Mouse (Mus musculus) left cerebral cortex, postnatal 25 days (tissue): Measurements from ENCODE around the gene Prcc. TPM values are rescaled to one million over a fixed set of nuclear protein-coding genes. Genes with fewer than 3 reads are reported as not detected.
"Not testable (repeated sequence)": the region's sequence is repeated elsewhere in the genome, so short reads cannot be mapped to it uniquely, and the experiment has no call there.

Experiments
- DNase-seq, 2 experiments: peaks; one replicate each; pipeline ENCODE4 v3.0.0; 2022; ENCODE audit warnings: low spot score in 2 of 2, mixed read lengths in 1 of 2
- intact Hi-C: fragments of 180-260 bp; cut with DNase I; formaldehyde crosslinking; loops from one replicate; pipeline ENCODE4 v1.15.1; 2025
- total RNA-seq, 2 experiments: library from RNA; stranded (reverse); gene quantifications; 2 replicates each; pipeline ENCODE4 v1.2.3; 2021

The Prcc gene
- total RNA-seq, 2 experiments from 2014 or later: 63.3 to 67.0 TPM

DNA sequence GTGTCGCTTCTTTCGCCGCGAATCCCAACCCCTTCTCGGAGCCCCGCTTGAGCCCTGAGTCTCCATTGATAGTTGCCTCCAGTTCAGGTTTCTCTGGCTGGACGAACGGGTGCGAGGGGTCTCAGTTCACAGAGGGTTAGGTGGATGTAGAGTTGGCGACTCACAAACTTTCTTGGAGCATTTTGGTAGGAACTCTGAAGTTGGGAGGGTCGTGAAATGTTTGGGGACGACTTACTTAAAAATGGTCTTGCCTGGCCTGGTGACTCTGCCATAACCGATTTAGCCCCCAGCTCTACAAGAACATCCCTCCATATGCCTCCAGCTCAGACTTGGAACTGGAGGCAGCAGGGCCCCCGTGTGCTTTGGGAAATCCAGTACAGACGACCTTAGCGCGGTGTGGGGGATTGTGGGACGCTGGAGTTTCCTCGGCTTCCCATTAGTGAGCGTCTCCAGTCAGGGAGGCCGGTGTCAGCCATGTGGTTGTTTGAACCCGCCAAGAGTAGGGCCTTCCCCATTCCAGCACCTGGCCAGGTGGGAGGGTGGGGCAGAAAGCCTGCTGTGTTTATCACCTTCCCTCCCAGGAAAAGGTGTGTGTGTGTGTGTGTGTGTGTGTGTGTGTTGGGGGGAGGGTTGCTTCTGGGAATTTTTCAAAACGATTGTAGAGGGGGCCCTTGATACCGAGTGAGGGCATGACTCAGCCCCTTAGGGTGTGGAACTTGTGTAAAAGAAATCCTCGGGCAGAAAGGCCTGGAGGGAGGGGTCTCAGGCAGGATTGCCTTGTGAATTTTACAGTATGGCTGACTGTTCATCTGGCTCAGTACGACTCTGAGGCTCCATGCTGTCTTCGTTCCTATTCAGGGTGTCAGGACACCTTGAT lies 21.8 kb upstream of the Prcc start:
- DNase-seq: peak in 1 of 2 experiments; percentile 54
- intact Hi-C loops: loop anchor here (1.0 to 2.0 kb wide), 2 partner anchors 12 to 22 kb away; partner anchors contain the start of genes Mrpl24 and Prcc

GRCm38 (mm10) chr3:87906601-87906980 lies 21.2 kb upstream of the Prcc start:
- DNase-seq: no peak
- intact Hi-C loops: loop anchor here (1.0 to 2.0 kb wide), 2 partner anchors 13 to 22 kb away; partner anchors contain the start of genes Mrpl24 and Prcc

DNA sequence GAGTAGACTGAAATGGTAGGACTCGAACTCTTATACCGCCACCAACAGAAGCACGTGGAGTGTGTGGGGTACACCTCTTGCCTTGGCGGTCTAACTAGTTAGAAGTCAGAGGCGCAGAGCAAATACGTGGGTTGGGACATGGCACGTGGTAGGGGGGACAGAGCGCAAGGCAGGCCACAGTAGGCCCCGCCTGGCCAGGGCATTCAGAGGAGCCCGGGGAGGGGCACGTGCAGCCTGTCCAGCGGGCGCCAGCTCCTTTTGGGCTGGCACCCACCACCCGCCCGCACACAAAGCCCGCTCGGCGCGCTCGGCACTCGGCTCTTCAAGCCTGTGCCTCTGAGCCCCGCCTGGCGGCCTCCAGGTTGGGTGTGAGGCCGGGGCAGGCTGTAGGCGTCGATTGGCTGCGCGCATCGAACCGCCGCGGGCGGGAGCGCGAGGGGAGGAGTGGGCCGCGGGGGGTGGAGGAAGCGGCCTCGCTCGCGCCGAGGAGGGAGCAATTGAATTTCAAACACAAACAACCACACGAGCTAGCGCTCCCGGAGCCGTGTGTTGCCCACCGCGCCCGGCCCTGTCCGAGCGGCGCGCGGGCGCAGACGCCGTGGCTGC lies 20.6 kb upstream of the Prcc start, which contains the start of gene Hdgf:
Hdgf (plus strand) TSS at position 442 of the 606 bp plus-strand sequence.
- peak; percentile 95 for DNase-seq
- intact Hi-C loops: loop anchor here (1.0 to 2.0 kb wide), 3 partner anchors 13 to 21 kb away; partner anchors contain the start of genes Mrpl24 and Prcc

DNA sequence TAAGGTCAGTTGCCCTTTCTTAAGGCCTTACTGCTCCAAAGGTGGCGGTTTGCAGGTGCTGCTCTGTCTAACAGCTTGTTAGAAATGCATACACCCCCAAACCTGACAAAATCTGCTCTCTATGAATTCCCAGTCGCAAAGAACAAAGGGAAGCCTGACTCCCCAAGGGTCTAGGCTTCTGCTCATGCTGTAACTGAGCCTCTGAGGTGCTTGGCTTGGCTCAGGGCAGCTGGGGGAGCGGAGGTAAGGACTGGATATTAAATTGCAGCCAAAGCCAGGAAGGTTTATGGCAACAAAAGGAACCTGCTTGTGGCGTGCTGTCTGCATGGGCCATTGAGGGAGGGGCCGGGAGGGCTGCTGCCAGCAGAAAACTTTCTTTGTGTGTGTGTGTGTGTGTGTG lies 18.4 kb upstream of the Prcc start:
- intact Hi-C loops: no loop called here

DNA sequence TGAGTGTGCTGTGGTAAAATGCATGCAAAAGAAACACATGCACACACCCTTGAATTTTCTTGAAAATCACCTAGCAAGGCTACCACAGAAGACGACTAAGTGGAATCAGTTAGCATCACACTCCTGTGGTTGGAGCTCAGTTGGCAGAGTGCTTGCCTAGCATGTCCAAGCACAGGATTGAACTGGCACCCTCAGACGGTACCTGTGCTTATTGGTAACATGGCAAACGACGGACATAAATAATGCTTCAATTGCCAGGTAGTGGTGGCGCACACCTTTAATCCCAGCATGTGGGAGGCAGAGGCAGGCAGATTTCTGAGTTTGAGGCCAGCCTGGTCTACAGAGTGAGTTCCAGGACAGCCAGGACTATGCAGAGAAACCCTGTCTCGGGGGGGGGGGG lies 16.6 kb upstream of the Prcc start:
- intact Hi-C loops, DNase-seq: not testable (repeated sequence)

More for the DNA sequence above, 18.4 kb upstream of the Prcc start:
- no peak for DNase-seq

DNA sequence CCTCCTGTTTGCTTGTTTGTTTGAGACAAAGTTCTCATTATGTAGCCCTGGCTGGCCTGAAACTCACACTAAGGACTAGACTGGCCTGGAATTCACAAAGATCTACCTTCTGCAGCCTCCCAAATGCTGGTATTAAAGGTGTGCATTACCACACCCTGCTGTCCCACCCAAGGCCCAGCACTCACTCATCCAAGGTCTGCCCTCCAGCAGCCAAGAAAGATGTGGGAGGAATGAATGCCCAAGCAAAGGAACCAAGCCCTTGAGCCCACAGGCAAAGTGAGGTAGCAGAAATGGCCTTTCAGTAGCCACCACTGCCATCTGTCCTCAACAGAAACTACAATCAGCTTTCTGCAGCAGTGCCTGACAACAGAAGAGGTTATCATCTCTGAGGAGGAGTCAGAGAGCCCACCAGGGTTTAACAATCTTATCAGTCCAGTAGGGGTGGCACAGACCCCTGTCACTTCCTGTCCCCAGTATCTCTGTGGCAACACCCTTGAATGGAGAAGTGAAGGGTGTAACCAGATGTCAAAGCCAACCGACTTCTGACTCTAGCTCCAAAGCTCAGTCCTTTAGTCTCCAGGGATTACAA lies 15.7 kb upstream of the Prcc start:
- intact Hi-C loops: no loop called here
- no peak for DNase-seq

GRCm38 (mm10) chr3:87899776-87900175 lies 14.4 kb upstream of the Prcc start:
- no peak for DNase-seq
- intact Hi-C loops: no loop called here

- no peak for DNase-seq
- intact Hi-C loops: no loop called here
These were observed 13.9 kb upstream of the Prcc start for GRCm38 (mm10) chr3:87899266-87899665.

DNA sequence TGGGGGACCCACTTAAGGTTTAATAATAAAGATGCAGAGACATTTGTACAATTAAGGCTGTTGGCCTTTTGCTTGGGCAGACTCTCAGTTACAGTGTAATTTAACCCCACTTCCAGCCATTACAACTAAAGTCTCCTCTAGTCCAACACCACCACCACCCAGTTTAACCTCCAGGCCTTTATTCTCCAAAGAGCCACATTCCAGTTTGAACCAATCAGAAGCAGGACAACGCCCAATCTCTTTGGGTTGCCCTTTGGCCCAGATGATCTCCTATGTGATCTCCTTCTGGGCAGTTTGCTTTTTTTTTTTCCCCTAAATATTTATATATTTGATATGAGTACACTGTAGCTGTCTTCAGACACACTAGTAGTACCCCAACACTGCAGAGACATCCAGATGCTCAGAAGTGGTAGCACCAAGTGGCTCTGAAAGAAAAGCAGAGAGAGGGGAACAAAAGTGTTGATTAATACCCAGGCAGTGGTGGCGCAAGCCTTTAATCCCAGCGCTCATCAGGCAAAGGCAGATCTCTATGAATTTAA lies 8.0 kb upstream of the Prcc start:
- intact Hi-C loops: no loop called here
- DNase-seq: no peak

GRCm38 (mm10) chr3:87891481-87891880 lies 6.1 kb upstream of the Prcc start:
- intact Hi-C loops: no loop called here
- no peak for DNase-seq

DNA sequence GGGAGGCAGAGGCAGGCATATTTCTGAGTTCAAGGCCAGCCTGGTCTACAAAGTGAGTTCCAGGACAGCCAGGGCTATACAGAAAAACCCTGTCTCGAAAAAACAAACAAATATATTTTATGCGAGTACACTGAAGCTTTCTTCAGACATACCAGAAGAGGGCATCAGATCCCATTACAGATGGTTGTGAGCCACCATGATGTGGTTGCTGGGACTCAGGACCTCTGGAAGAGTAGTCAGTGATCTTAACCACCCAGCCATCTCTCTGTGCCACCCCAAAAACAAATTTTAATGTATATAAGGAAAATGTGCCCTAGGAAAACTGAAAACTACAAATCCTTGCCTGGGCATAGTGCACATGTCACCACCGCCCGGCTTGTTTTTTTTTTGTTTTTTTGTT lies 2.0 kb upstream of the Prcc start:
- not testable (repeated sequence) for DNase-seq
- intact Hi-C loops: loop anchor here (5.0 kb wide), 1 partner anchor 665 kb away; the partner anchor contains the start of genes Lamtor2 and Ubqln4

DNA sequence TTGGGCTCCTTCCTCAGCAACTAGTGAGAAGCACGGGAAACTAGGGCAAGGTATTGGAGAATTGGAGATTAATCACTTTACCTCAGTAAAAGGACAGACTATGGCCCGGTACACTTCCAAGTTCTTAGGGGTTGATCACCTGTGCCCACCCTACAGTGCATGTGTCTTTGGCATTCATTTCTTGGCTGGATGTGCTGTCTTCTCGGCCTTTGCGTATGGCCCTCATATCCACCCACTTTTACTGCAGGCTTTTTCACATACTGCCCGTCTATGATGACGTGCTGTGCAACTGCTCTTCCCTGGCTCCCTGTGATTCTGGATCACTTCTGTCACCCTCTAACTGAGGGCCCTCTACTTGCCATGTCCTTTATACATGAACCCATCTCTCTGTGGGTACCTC lies 1.0 kb upstream of the Prcc start:
- intact Hi-C loops: loop anchor here (5.0 kb wide), 1 partner anchor 666 kb away; the partner anchor contains the start of genes Lamtor2 and Ubqln4
- no peak for DNase-seq

- intact Hi-C loops: loop anchor here (5.0 kb wide), 1 partner anchor 666 kb away; the partner anchor contains the start of genes Lamtor2 and Ubqln4
- DNase-seq: no peak
These were observed 577 bp upstream of the Prcc start for GRCm38 (mm10) chr3:87886004-87886365.

DNA sequence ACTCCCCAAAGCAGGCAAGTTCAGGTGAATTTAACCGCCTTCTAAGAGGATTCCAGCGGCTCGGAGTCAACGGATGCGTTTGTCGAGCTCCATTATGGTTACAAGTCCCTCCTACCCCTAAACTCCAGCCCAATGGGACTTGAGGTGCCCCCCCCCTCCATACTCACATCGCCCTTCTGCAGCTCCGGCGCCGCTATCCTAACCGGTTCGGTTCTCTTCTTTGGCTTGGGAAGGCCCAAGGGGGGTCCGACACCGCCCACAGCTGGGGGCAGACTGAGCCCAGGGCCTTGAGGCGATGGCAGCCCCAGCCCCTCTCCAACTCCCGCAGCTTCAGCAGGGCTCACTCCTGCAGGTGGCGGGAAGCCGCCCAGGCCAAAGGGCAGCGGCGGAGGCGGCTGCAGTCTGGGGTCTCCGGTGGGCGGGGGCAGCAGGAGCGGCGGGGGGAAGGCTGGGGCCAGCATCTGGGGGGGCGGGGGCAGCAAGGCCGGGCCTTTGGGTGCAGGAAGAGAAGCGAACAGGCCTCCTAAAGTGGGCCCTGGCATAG lies 628 bp downstream of the Prcc start:
- intact Hi-C loops: loop anchor here (1.0 to 5.0 kb wide), 3 partner anchors 22 to 668 kb away; partner anchors contain the start of genes Hdgf, Isg20l2, Lamtor2 and Rrnad1
- DNase-seq: peak; percentile 35 to 41

- intact Hi-C loops: loop anchor here (2.0 kb wide), 1 partner anchor 23 kb away; the partner anchor contains the start of gene Hdgf
- no peak for DNase-seq
These were observed 1.1 kb downstream of the Prcc start for GRCm38 (mm10) chr3:87884291-87884690.

DNA sequence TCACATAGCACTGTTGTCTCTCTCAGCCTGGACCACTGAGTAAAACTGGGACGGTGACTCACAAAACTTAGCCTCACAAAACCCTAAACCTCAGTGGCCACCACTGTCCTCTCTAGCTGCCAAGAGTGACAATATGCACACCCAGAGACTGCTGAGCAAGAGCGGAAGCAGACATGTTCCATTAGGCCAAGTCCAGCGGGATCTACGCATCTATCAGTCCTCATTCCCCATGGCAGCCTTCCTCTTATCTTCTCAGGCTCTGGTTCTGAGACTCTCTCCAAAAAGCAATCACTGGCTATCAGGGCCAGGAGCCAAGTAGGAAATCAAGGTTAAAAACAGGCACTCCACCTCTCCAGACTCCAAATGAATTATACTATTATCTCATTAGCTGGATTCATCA lies 7.7 kb downstream of the Prcc start:
- no peak for DNase-seq
- intact Hi-C loops: no loop called here

GRCm38 (mm10) chr3:87864111-87864510 lies 21.3 kb downstream of the Prcc start:
- intact Hi-C loops, DNase-seq: not testable (repeated sequence)

DNA sequence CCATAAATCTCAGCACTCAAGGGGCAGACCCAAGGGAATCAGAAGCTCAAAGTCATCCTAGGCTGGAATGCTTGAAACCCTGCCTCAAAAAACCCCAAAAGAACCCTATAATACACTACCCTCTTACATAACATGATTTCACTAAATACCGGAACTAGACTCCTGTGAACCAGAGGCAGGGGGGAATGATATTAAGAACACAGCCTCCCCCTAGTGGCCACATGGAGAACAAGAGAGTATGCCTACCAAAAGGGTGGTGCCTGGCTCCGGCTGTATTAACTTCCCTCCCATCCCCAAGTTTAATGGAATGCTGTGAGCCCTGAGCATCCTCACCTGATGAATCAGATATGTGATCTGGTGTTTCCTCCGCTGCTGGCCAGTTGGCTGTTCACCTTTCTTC lies 25.6 kb downstream of the Prcc start:
- intact Hi-C loops: loop anchor here (5.0 kb wide), 1 partner anchor 88 kb away; no protein-coding TSS in a partner anchor
- peak; percentile 81 to 82 for DNase-seq

DNA sequence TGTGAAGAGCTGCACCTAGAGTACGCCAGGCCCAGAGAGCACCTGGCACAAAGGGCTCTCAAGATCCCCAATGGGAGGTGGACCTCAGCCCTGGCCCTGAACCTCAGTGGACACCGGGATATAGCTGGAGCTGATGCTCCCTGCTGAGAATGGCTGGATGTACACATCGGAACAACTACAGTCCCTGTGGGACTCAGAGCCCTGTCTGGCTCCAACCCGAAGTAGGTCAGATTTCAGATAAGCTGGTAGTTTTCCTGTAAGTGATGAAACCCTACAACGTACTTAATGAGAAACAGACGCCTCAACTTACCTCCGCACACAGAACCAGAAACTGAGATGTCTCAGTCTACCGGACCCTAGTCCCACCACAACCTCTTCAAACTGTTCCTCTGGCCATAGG lies 27.7 kb downstream of the Prcc start:
- intact Hi-C loops: loop anchor here (5.0 kb wide), 1 partner anchor 85 kb away; no protein-coding TSS in a partner anchor
- no peak for DNase-seq
